Mouse (Mus musculus) erythroblast, embryonic 14.5 days (primary cell): ENCODE data around the gene Sgip1.

Experiments used
- GATA1 ChIP-seq: IDR thresholded peaks from 2 replicates; pipeline ENCODE4 v1.6.1; 2012; ENCODE audit warnings: low read length, inconsistent platforms, mixed read lengths
- TAL1 ChIP-seq: IDR thresholded peaks from 3 replicates; pipeline ENCODE4 v1.6.1; 2012; ENCODE audit warnings: low read length, inconsistent platforms, mixed read lengths

DNA sequence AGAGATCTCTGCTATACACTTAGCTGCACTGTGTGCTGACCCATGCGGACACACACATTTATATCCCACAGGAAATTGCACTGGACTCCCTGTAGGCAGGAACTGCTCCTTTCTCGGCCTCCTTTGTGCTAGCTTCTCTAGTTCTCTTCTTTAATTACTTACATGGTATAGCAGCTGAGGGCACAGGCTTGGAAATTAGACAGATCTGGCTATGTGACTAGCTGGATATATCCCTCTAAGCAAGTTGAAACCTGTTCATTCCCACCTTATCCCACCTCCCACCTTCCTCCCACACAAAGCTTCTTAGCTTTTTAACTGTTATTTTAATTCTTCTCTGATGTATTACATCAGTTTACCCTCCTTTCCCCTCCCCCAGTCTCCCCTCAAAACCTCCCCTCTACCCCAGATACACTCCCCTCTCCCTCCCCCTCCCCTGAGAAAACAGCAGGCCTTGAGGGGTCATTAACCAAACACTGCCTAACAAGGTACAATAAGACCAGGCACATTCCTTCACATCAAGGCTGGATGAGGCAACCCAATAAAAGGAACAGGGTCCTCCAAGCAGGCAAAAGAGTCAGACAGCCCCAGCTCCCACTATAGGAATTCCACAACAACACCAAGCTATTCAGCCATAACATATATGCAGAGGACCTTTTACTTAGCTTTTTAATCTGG lies 34.6 kb downstream of the Sgip1 start:
- TF ChIP-seq TAL1 = no peak
- no peak for TF ChIP-seq GATA1
